Mouse (Mus musculus) heart, postnatal 36 days (tissue): ENCODE measurements around the gene Gm10203. TPM values are rescaled to one million over a fixed set of nuclear protein-coding genes. Genes with fewer than 3 reads are reported as not detected.
A peak's percentile ranks its signal among the peaks of the same experiment; 100 is the strongest.
"Not testable (repeated sequence)": the region's sequence is repeated elsewhere in the genome, so short reads cannot be mapped to it uniquely, and the experiment has no call there.

ENCODE experiments used
- DNase-seq, 2 experiments: peaks; one replicate each; pipeline ENCODE4 v3.0.0; 2021 to 2022
- intact Hi-C: fragments of 180-260 bp; cut with DNase I; formaldehyde crosslinking; loops from one replicate; pipeline ENCODE4 v1.15.1; 2025
- total RNA-seq, 2 experiments: library from RNA; stranded (reverse); gene quantifications; 2 replicates each; pipeline ENCODE4 v1.2.3; 2021

Gm10203 gene
- total RNA-seq = not detected

DNA sequence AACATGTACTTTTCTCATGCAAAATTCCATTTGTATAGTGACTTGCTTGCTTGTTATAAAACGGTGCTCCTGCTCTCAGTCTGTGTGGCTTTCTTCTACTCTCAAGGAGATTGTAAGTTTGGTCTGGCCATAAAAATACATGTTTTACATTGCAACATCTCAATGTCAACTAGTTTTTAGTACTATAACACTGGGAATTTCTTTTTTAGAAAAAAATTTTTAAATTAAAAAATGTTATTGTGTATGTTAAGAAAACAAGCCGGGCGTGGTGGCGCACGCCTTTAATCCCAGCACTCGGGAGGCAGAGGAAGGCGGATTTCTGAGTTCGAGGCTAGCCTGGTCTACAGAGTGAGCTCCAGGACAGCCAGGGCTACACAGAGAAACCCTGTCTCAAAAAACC lies at the start of gene Gm10203:
Gene Gm10203 (plus strand): TSS at position 301 of the 400 bp plus-strand sequence.
- intact Hi-C loops = not testable (repeated sequence)

DNA sequence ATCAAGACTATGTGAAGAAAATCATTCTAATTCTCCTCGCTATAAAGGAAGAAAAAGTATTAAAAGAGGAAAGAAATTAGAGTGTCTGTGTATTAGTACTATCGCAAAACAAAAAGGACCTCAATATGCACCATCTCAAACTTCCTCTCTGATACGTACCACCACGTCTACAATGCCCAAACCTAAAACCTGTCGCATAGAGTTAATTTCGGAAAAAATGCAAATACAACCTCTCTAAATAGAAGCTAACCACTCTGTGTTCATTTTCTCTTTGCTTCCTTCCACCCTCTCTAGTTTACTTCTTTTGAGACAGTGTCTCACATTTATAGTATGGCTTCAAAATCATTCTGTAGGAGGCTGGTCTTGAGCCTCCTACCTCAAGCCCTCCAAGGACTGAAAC lies 37.6 kb upstream of the Gm10203 start:
- DNase-seq = no peak
- intact Hi-C loops = no loop called here

More for the DNA sequence above, at the start of gene Gm10203:
- not testable (repeated sequence) for DNase-seq

DNA sequence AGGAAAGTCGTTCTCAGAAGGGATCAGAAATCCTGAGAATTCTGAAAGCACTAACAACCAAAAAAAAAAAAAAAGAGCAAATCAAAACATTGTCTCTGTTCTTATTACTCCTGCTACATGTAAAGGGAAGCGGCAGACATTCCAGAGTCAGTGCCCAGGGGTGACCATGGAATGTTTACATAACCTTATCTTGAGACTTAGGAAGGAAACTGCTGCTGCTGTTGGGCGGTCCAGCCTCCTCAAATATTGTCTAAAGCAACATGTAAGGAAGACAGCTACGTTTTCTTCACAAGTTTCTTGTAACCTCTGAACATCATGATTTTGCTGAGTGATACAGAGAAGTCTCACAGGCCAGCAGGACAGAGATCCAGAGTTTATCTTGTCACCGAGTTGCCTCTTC lies 36.5 kb upstream of the Gm10203 start:
- intact Hi-C loops = no loop called here
- DNase-seq = peak in 1 of 2 experiments; percentile 13

GRCm38 (mm10) chr6:149094555-149094954 lies 35.4 kb upstream of the Gm10203 start:
- intact Hi-C loops = no loop called here
- no peak for DNase-seq

- intact Hi-C loops = no loop called here
- no peak for DNase-seq
Observed at GRCm38 (mm10) chr6:149095389-149095788, 34.6 kb upstream of the Gm10203 start.

DNA sequence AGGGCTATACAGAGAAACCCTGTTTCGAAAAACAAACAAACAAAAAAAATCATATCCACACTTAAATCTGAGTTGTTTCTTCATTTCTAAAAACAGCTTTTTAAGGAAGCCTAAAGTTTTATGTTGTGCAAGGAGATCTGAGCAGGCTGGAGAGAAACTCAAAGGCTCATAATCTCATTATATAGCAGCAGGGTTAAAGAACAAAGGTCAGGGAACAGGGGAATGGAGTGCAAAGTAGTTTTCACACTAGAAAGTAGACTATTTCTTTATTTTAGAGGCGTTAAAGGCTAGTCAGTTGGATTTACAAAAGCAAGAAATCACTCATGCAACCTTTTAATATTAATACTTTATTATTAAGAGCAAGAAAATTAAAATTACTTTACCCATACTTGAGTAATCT lies 33.7 kb upstream of the Gm10203 start:
- intact Hi-C loops = no loop called here
- DNase-seq = no peak

- no peak for DNase-seq
- intact Hi-C loops = no loop called here
Observed at GRCm38 (mm10) chr6:149097276-149097675, 32.7 kb upstream of the Gm10203 start.

GRCm38 (mm10) chr6:149098993-149099392 lies 31.0 kb upstream of the Gm10203 start:
- intact Hi-C loops = no loop called here
- no peak for DNase-seq

GRCm38 (mm10) chr6:149100174-149101075 lies 29.5 kb upstream of the Gm10203 start:
- intact Hi-C loops = loop anchor here (2.0 to 10.0 kb wide), 3 partner anchors 18 to 156 kb away; partner anchors contain the start of gene Sinhcaf
- DNase-seq = peak; percentile 60 to 71

- peak; percentile 81 to 87 for DNase-seq
- intact Hi-C loops = loop anchor here (2.0 to 10.0 kb wide), 3 partner anchors 17 to 157 kb away; partner anchors contain the start of gene Sinhcaf
Observed at GRCm38 (mm10) chr6:149101076-149101942, 28.7 kb upstream of the Gm10203 start, which contains the start of gene Dennd5b. TSS of gene Dennd5b (minus strand) at chr6:149101680.

GRCm38 (mm10) chr6:149101943-149102243 lies 28.1 kb upstream of the Gm10203 start:
- DNase-seq = no peak
- intact Hi-C loops = loop anchor here (2.0 to 10.0 kb wide), 3 partner anchors 17 to 157 kb away; partner anchors contain the start of gene Sinhcaf

- no peak for DNase-seq
- intact Hi-C loops = loop anchor here (5.0 to 10.0 kb wide), 2 partner anchors 46 to 159 kb away; partner anchors contain the start of gene Sinhcaf
Observed at GRCm38 (mm10) chr6:149103451-149103850, 26.5 kb upstream of the Gm10203 start.

GRCm38 (mm10) chr6:149107615-149108014 lies 22.4 kb upstream of the Gm10203 start:
- intact Hi-C loops = loop anchor here (10.0 kb wide), 1 partner anchor 163 kb away; the partner anchor contains the start of gene Sinhcaf

DNA sequence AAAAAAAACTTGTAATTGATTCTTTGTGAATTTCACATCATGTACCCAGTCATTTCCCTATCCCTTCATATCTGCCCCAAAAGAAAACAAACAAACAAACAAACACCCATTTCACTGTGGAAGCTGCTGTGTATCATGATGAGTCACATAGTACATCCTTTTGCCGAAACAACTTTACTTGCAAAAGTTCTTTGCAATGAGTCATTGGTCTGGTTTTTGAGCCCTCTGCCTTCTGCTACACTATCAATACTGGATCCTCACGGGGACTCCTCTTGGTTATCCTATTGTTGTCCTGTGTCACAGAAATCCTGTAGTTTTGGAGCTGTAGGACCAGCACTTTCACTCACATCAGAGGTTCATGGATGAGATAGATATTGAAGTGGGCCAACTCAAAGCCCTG lies 21.1 kb upstream of the Gm10203 start:
- no peak for DNase-seq
- intact Hi-C loops = loop anchor here (10.0 kb wide), 1 partner anchor 164 kb away; the partner anchor contains the start of gene Sinhcaf

More at GRCm38 (mm10) chr6:149107615-149108014, 22.4 kb upstream of the Gm10203 start:
- DNase-seq = no peak

DNA sequence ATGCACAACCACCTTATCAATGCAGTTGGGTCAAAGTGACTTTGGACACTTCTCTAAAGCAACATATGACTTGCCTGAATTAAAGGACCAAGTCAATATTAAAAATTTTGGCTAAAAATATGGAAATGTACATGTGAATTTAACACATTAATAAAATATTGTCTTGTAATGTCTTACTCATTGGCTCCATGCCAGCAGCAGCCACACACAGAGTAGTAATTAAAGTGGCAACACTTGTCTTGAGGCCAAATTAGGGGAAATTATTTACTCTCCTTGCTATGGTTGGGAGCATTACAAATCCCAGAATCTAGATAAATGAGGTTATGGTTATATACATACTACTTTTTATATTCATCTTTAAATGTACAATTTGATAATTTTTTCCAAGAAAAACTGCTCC lies 13.0 kb upstream of the Gm10203 start:
- intact Hi-C loops = loop anchor here (10.0 kb wide), 1 partner anchor 282 kb away; the partner anchor contains the start of gene Ipo8
- DNase-seq = no peak

- intact Hi-C loops = loop anchor here (1.0 to 10.0 kb wide), 3 partner anchors 18 to 284 kb away; partner anchors contain the start of genes Dennd5b and Ipo8
- DNase-seq = peak; percentile 40 to 47
Observed at GRCm38 (mm10) chr6:149118935-149119334, 11.0 kb upstream of the Gm10203 start.

DNA sequence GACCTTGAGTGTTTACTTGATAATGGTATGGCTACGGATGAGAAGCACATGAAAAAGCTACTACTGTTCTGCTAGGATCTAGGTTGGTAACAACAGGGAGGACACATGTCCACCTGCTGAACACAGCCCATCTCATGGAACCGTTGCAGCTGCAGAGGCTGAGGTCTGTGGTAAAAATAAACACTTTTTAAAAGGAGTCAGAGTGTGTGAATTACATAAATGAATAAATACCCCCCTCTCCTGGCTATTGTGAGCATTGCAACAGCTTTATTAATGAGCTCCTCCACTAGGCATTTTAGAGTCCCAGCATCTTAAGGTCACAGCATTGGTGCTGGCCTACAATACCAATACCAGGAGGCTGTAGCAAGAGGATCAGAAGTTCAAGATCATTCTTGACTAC lies 10.1 kb upstream of the Gm10203 start:
- intact Hi-C loops = loop anchor here (1.0 to 10.0 kb wide), 5 partner anchors 19 to 285 kb away; partner anchors contain the start of genes Dennd5b, Ipo8 and Sinhcaf
- DNase-seq = peak; percentile 45 to 64

DNA sequence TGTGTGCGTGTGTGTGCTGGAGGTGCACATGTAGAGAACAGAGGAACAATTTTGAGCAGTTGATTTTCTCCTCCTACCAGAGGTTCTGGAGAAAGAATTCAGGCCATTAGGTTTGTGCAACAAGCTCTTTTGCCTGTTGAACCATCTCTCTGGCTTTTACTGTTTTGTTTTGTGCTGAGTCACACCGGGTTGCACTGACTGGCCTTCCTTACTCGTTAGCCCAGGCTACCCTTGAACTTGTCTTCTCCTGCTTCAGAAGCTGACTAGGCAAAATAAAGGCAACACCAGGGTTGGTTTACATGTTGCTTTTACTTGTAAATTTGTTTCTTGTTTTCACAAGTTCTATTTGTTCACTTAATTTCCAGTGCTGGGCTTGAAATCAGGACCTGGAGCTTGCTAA lies 6.9 kb upstream of the Gm10203 start:
- intact Hi-C loops = loop anchor here (5.0 kb wide), 1 partner anchor 176 kb away; the partner anchor contains the start of gene Sinhcaf
- DNase-seq = no peak

DNA sequence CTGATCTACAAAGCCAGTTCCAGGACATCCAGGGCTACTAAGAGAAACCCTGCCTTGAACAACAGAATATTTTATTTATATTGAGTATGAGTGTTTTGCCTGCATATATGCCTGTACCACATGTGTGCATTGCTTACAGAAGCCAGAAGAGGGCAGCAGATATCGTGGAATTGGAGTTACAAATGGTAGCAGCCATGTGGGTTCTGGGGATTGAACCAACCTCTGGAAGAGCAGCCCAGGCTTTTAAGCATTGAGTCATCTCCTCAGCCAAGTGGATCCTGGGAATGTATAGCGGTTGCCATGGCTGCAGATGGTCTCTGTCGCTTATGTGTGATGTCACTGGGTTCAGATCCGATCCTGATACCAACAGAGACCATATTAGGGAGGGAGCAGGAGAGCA lies 3.3 kb upstream of the Gm10203 start:
- intact Hi-C loops = loop anchor here (1.0 kb wide), 1 partner anchor 250 kb away; no protein-coding TSS in a partner anchor
- peak; percentile 42 to 57 for DNase-seq

- intact Hi-C loops = no loop called here
- DNase-seq = no peak
Observed at GRCm38 (mm10) chr6:149131111-149131510, 1.1 kb downstream of the Gm10203 start.
